Mouse (Mus musculus) heart, embryonic 10.5 days (tissue): ENCODE data around the gene Sh2d4b. TPM values are rescaled to one million over a fixed set of nuclear protein-coding genes. Genes with fewer than 3 reads are reported as not detected.

Source experiments
- DNase-seq: peaks from one replicate; pipeline ENCODE4 v3.0.0-alpha.2; 2017; ENCODE audit warnings: low spot score
- H3K27ac ChIP-seq: fragments of 300-500 bp; sonication (generic); 2 replicates; pipeline ENCODE4 v1.5.1; 2016; ENCODE audit warnings: mild to moderate bottlenecking
- H3K27me3 ChIP-seq: fragments of 300-500 bp; sonication (generic); 2 replicates; pipeline ENCODE4 v1.6.1; 2016; ENCODE audit warnings: mild to moderate bottlenecking; ENCODE audit not compliant: poor library complexity, insufficient read depth, severe bottlenecking
- H3K36me3 ChIP-seq: fragments of 300-500 bp; sonication (generic); 2 replicates; pipeline ENCODE4 v1.6.1; 2016; ENCODE audit warnings: mild to moderate bottlenecking, moderate library complexity
- H3K4me1 ChIP-seq: fragments of 300-500 bp; sonication (generic); 2 replicates; pipeline ENCODE4 v1.6.1; 2016; ENCODE audit warnings: mild to moderate bottlenecking
- H3K4me3 ChIP-seq: fragments of 300-500 bp; sonication (generic); 2 replicates; pipeline ENCODE4 v1.5.1; 2016; ENCODE audit warnings: mild to moderate bottlenecking, moderate library complexity
- H3K9me3 ChIP-seq: fragments of 300-500 bp; sonication (generic); 2 replicates; pipeline ENCODE4 v1.6.1; 2016; ENCODE audit warnings: mild to moderate bottlenecking, moderate library complexity
- WGBS: fragments of 180-500 bp; shearing (Covaris S2); methylation state at CpG from one replicate; pipeline ENCODE4 v1.1.7; 2016; 5-methylcytosine and 5-hydroxymethylcytosine counted together
- polyA plus RNA-seq: library from polyadenylated mRNA; unstranded; fragments of >200 nt; fragmentation: Nextera tagmentation; extraction: Ambion mirVana; gene quantifications from 2 replicates; pipeline ENCODE4 v1.2.1, GENCODE M21; 2016

The Sh2d4b gene
- polyA plus RNA-seq, 1 experiment from 2014 or later = 0.14 TPM

DNA sequence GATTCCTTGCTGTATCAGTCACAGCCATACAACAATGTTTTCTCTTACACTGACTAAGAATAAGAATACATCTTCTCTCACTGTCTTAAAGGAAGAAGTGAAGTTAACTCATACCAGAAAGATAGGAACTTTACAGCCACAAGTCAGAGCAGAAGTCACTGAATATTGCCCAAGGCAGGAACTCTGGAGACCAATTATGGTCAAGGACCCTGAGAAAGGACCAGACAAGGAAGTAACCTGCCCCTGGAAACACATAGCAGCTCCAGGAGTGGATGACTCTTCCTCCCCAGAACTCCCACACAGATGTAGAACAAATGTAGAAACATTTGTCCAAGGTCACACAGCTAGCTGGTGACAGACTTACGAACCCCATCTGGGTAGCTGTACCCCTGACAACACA is 28.2 kb upstream of the Sh2d4b start:
- H3K4me3 ChIP-seq = no peak overlapping the region
- WGBS = 97% methylated on average over 1 of the region's 1 CpGs
- DNase-seq = no peak
- peaks cover 29% of the 10 kb centered on the region for H3K4me1 ChIP-seq
- no peaks in the 10 kb centered on the region for H3K27me3 ChIP-seq
- no peak overlapping the region for H3K27ac ChIP-seq
- H3K9me3 ChIP-seq = no peaks in the 10 kb centered on the region
- H3K36me3 ChIP-seq = peaks cover 9% of the 10 kb centered on the region

DNA sequence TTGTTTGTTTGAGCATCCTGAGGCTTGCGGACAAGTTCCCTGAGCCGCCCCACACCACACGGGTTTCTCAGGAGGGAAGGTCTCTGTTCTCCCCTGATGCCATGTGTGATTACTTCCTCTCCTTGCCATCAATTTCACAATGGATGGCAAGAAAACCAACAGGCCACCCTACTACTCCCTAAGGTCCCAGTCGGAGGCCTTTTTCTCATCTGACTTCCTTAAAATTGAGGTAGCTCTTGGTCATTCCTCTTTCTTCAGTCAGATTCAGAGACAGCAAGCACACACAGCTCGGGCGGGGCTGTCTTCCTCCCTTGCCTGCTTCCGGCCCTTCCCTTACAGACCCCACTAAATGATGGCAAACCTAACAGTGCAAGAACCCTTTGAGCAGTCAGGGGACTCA is 26.5 kb upstream of the Sh2d4b start:
- peaks cover 19% of the 10 kb centered on the region for H3K36me3 ChIP-seq
- 82% methylated on average over 7 of the region's 7 CpGs for WGBS
- no peak for DNase-seq

DNA sequence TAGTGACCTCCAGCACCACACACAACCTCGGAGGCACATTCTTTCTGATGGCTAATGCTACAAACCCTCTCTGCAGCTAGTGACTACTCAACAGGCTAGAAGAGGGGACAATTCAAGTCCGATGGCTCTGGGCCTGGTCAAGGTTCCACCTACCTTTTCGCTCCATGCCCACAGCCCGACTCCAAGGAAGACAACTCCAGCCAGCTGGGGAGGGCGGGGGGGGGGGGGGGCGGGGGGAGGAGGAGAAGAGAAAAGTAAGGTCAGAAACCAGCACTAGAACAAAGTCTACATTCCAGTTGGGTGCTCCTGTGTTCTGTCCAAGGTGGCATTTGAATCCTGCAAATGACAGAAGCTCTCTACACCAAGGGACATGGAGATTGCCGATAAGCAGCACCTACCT is 25.4 kb upstream of the Sh2d4b start:
- H3K36me3 ChIP-seq = peaks cover 27% of the 10 kb centered on the region
- no peak overlapping the region for H3K4me3 ChIP-seq
- 64% methylated on average over 5 of the region's 7 CpGs for WGBS

More for the DNA sequence above, 26.5 kb upstream of the Sh2d4b start:
- Histone ChIP-seq H3K4me1 (peaks cover 41% of the 10 kb centered on the region), H3K4me3 (no peak overlapping the region), H3K9me3 (no peaks in the 10 kb centered on the region), H3K27ac (no peak overlapping the region), H3K27me3 (no peaks in the 10 kb centered on the region)

DNA sequence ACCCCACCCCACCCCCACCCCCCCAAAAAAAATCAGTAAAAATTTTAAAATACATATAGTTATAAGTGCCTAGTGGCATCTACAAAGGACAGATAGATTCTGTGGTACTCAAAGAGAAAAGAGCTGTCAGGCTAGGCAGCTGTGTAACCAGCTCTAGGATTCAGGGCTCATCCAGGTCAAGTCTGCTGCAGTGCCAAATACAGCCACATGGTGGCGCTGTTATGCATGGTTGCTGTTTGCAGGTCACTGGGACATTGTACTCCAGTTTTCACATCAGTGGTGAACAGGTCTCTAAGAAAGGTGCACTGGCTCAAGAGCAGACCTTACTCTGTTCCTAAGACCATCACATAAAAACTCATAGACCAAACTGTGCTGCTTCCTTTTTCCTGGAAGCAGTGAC is 24.6 kb upstream of the Sh2d4b start:
- H3K27ac ChIP-seq = peak overlapping the region; percentile 9; the same call in 1 of the 2 replicates
- WGBS = 0% methylated on average over 1 of the region's 1 CpGs
- H3K9me3 ChIP-seq = no peaks in the 10 kb centered on the region
- H3K27me3 ChIP-seq = no peaks in the 10 kb centered on the region
- peaks cover 35% of the 10 kb centered on the region for H3K36me3 ChIP-seq
- H3K4me3 ChIP-seq = no peak overlapping the region
- DNase-seq = peak; percentile 91
- H3K4me1 ChIP-seq = peaks cover 40% of the 10 kb centered on the region

More for the DNA sequence above, 25.4 kb upstream of the Sh2d4b start:
- no peak for DNase-seq
- peaks cover 40% of the 10 kb centered on the region for H3K4me1 ChIP-seq
- H3K9me3 ChIP-seq = no peaks in the 10 kb centered on the region
- H3K27me3 ChIP-seq = no peaks in the 10 kb centered on the region
- peak overlapping the region; percentile 9; the same call in 1 of the 2 replicates for H3K27ac ChIP-seq

DNA sequence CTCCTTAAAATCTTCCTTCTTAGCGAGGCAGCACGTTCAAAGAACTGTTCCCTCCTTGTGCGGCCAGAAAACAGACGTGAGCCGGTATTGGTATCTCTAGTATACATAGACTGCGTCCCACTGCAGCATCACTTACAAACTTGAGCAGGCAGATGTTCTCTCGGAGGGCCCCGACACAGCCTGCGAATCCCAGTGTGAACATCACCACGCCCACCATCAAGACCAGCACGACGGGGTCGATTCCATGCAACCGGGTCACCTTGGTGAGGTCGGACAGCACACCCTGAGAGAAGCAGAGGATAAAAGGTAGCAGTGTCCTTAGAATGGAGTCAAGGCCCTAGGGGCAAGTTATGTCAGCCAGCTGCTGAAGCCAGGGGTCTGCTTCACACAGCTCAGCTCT is 23.6 kb upstream of the Sh2d4b start:
- H3K36me3 ChIP-seq = peaks cover 36% of the 10 kb centered on the region
- 0 out of 2 replicates have a peak overlapping the region, but pooled peaks have one; percentile 36 for H3K27ac ChIP-seq
- no peaks in the 10 kb centered on the region for H3K27me3 ChIP-seq
- DNase-seq = no peak
- WGBS = 89% methylated on average over 15 of the region's 15 CpGs
- no peaks in the 10 kb centered on the region for H3K9me3 ChIP-seq
- H3K4me3 ChIP-seq = no peak overlapping the region
- peaks cover 40% of the 10 kb centered on the region for H3K4me1 ChIP-seq

DNA sequence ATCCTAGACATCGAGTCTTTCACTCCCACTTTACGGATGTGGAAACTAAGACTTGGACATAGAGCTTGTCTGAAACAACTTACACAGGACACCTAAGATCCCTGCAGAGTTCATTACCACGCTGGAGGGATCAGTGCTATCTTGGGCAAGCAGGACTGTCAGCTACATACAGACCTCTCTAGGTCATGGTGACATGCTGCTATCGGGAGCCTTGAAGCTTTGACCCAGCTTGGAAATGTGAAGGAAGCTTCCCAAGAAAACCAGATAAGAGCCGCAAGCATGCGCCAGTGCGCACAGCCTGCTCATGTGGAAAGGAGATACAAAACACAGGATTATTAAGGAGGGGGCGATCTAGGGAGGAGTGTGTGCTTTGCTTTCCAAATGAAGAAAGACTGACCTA is 22.8 kb upstream of the Sh2d4b start:
- WGBS = 49% methylated on average over 8 of the region's 8 CpGs
- H3K9me3 ChIP-seq = no peaks in the 10 kb centered on the region
- H3K36me3 ChIP-seq = peaks cover 45% of the 10 kb centered on the region
- peaks cover 40% of the 10 kb centered on the region for H3K4me1 ChIP-seq
- H3K27ac ChIP-seq = no peak overlapping the region
- H3K27me3 ChIP-seq = no peaks in the 10 kb centered on the region
- H3K4me3 ChIP-seq = no peak overlapping the region
- no peak for DNase-seq

DNA sequence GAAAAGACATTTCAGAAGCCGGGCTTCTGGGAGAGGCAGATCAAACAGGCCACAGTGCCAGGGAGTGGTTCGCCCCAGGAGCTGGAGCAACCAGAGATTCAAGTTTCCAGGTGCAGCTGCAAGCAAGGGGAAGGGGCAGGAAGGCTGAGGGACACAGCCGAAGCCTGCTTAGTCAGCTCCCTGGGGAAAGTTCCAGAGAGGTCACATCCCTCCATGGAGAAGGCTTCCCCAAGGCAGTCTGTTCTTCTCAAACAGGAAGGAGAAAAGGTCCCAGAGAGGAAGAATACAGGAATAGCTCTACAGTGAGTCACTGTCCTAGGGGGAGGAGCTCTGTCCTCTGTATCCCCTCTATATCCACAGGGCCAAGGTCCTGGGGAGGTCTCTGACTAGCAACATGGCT is 21.6 kb upstream of the Sh2d4b start:
- Histone ChIP-seq H3K27ac (no peak overlapping the region), H3K36me3 (peaks cover 56% of the 10 kb centered on the region), H3K4me3 (no peak overlapping the region), H3K27me3 (no peaks in the 10 kb centered on the region), H3K4me1 (peaks cover 40% of the 10 kb centered on the region), H3K9me3 (no peaks in the 10 kb centered on the region)
- WGBS = 70% methylated on average over 3 of the region's 3 CpGs
- DNase-seq = no peak

DNA sequence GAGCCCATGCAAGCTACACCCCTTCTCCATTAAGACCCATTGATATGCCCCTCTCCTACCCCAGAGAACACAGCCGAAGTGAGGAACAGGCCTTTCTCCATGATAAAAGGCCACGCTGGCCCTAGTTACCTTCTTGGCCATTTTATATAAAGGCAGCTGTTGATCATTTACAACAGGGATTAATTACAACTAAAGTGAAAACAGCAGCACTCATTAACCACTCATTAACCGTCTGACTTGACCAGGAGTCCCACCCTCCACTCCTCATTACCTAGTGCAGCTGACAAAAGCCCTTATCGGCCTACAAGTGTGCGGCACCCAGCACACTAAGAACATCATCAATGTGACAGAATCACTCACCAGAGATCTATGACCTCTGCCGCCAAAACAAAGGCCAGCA is 20.6 kb upstream of the Sh2d4b start:
- no peak for DNase-seq

DNA sequence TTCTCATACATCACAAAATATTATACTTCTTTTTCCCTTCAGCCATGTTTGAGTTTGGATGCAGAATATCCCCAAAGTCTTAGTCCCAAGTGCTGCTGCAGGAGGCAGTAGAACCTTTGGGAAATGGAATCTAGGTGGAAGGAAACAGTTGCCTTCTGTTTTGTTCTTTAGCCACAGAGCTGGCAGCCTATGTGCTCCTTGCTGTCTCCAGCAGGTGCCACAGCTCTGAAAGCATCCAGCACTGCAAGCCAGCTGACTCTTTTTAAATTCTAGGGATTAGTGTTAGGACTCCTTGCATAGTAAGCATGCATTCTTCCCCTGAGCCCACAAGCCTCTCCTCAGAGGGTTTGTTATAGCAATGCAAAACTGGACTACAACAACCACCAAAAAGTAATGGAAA is 18.5 kb upstream of the Sh2d4b start:
- no peak overlapping the region for H3K27ac ChIP-seq
- H3K4me3 ChIP-seq = no peak overlapping the region
- H3K9me3 ChIP-seq = no peaks in the 10 kb centered on the region
- peaks cover 33% of the 10 kb centered on the region for H3K4me1 ChIP-seq
- H3K27me3 ChIP-seq = no peaks in the 10 kb centered on the region
- no peak for DNase-seq
- peaks cover 82% of the 10 kb centered on the region for H3K36me3 ChIP-seq

More for the DNA sequence above, 20.6 kb upstream of the Sh2d4b start:
- no peak overlapping the region for H3K27ac ChIP-seq
- no peak overlapping the region for H3K4me3 ChIP-seq
- H3K27me3 ChIP-seq = no peaks in the 10 kb centered on the region
- H3K36me3 ChIP-seq = peaks cover 66% of the 10 kb centered on the region
- 69% methylated on average over 6 of the region's 6 CpGs for WGBS
- no peaks in the 10 kb centered on the region for H3K9me3 ChIP-seq
- peaks cover 35% of the 10 kb centered on the region for H3K4me1 ChIP-seq

DNA sequence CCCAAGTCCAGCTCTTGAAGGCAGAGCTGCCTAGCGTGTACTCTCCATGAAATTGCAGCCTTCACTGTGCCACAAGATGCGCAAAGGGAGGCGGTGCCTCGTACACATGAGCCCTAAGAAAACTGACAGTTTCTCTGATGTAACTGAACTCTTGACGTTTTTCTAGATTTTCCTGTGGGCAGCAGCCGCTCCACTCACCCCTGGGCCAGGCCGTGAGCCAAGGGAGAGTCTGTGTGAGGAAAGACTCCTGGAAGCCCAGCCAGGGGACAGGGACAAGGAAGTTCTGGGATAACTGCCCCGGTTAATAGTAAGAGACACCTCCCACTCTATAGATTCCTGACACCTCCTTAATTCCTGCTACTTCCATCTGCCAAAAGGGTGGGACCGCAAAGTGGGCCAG is 15.7 kb upstream of the Sh2d4b start:
- DNase-seq = no peak
- 89% methylated on average over 9 of the region's 9 CpGs for WGBS
- no peaks in the 10 kb centered on the region for H3K27me3 ChIP-seq
- peaks cover 63% of the 10 kb centered on the region for H3K36me3 ChIP-seq
- H3K4me1 ChIP-seq = peaks cover 18% of the 10 kb centered on the region
- no peak overlapping the region for H3K27ac ChIP-seq
- H3K9me3 ChIP-seq = no peaks in the 10 kb centered on the region
- no peak overlapping the region for H3K4me3 ChIP-seq

DNA sequence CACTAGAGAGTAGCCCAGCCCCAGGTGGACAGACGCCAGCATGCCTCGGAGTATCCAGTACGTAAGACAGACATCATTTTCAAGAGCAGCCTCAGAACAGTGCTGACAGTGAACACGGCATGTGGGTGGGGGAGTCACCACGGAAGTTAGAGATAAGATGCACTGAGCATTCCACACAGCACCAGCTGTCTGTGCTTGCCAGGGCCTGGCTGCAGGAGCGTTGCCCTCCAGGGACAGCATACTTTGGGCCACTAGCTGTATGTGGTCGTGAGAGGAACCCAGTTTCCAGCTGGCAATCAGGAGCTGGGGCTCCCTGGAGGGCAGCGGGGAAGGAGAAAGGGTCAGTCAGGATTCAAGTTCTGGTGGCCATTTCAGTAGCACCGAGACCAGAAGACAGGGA is 13.7 kb upstream of the Sh2d4b start:
- no peaks in the 10 kb centered on the region for H3K27me3 ChIP-seq
- 39% methylated on average over 9 of the region's 9 CpGs for WGBS
- peaks cover 30% of the 10 kb centered on the region for H3K4me1 ChIP-seq
- DNase-seq = peak; percentile 83
- peak overlapping the region; percentile 13; the same call in 1 of the 2 replicates for H3K27ac ChIP-seq
- 0 out of 2 replicates have a peak overlapping the region, but pooled peaks have one; percentile 25 for H3K4me3 ChIP-seq
- H3K36me3 ChIP-seq = peaks cover 50% of the 10 kb centered on the region
- no peaks in the 10 kb centered on the region for H3K9me3 ChIP-seq

DNA sequence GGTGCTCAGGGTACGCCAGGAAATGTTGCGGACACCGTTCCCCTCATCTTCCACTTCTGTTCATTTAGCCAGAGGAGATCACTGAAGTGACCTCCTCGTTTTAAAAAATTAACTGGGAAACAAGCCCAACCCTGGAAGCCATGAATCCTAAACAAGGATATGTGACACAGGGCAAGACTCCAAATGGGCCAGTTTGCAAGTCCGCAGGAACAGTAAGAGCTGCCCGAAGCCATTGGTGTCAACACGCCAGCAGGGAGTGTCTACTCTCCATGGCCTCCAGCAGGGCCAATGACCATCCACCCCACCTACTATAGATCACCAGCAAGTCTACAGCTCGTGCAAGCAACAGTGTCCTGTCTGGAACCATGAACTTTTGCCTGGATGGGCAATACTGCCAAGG is 12.7 kb upstream of the Sh2d4b start:
- no peaks in the 10 kb centered on the region for H3K9me3 ChIP-seq
- peaks cover 40% of the 10 kb centered on the region for H3K36me3 ChIP-seq
- H3K4me1 ChIP-seq = peaks cover 30% of the 10 kb centered on the region
- H3K27me3 ChIP-seq = no peaks in the 10 kb centered on the region
- no peak overlapping the region for H3K27ac ChIP-seq
- no peak overlapping the region for H3K4me3 ChIP-seq
- DNase-seq = no peak
- 85% methylated on average over 8 of the region's 8 CpGs for WGBS

DNA sequence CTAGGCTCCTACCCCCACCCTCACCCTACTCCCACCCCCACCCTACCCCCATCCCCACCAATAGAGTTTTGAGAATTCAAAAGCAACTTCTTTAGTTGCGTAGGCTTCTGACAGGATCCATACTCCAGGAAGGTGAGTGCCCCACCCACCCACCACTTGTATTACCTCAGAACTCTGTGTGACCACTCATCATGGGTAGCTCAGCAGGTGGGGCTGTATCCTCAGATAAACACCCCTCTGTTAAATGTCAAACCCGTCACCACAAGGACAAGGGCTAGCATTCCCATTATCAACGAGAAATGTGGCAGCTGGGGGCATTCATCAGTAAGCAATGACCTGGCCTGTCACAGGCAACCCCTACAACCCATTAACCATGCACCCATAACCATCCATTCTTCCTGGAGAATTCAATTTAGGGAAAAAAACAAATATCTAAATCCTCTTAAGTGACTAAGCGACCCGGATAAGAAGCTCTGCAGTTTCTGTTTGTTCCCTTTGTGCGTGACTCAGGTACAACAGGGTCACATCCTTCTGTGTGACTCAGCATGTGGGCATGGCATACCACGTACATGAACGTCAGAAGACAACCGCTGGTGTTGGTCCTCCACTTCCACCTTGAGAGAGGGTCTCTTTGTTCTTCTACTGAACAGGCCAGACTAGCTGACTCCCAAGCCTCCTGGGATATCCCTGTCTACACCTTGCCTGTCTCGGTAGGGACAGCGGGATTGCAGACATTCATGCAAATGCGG is 9.4 kb upstream of the Sh2d4b start:
- Histone ChIP-seq H3K36me3 (peaks cover 7% of the 10 kb centered on the region), H3K27me3 (no peaks in the 10 kb centered on the region), H3K27ac (no peak overlapping the region), H3K4me1 (peaks cover 26% of the 10 kb centered on the region), H3K9me3 (no peaks in the 10 kb centered on the region), H3K4me3 (no peak overlapping the region)
- WGBS = 58% methylated on average over 12 of the region's 12 CpGs
- DNase-seq = no peak

DNA sequence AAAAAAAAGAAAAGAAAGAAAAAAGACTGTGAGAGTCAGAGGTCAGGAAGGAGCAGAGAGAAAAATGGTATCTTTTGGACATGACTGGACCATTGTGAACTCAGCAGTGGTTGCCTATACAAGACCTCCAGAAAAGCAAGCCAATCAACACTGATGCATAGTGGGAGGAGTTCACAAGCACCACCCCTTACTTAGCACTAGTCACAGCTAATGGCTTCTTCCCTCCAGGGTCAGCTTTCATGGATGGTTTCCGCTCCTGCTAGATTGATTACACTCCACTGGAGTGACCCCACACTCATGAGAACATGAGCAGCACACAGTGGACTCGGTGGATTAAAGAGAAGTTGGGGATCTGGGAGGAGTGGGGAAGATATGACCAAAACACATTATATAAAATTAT is 7.2 kb upstream of the Sh2d4b start:
- no peak for DNase-seq
- Histone ChIP-seq H3K9me3 (no peaks in the 10 kb centered on the region), H3K27me3 (no peaks in the 10 kb centered on the region), H3K27ac (no peak overlapping the region), H3K36me3 (no peaks in the 10 kb centered on the region), H3K4me1 (peaks cover 17% of the 10 kb centered on the region), H3K4me3 (no peak overlapping the region)
- 65% methylated on average over 2 of the region's 2 CpGs for WGBS
